Comparison of ENCODE assay signal across 8 mouse cellular contexts in genomic region chr7:44996672-44997071, GRCm38 (mm10). TPM values are rescaled to one million over a fixed set of nuclear protein-coding genes. Genes with fewer than 3 reads are reported as not detected.
A peak's percentile ranks its signal among the peaks of the same experiment; 100 is the strongest.
DNase-seq lines count a peak whose midpoint lies in the region; ATAC-seq and TF ChIP-seq lines count a peak whose summit lies in the region.

No protein-coding gene starts in this region.

- peak; percentile 25 for DNase-seq in CD4-positive, CD25-positive, alpha-beta regulatory T cell, adult 2 months (ENCODE audit: low read depth, low spot score)
- DNase-seq in testis, postnatal 14 days (ENCODE audit: low spot score), result no peak
- no peak for DNase-seq in spleen, postnatal 4 days (ENCODE audit: low spot score in 2 of 2)
- DNase-seq in spleen, adult 12 weeks (ENCODE audit: low spot score), result no peak

- peaks cover 4% of the 10 kb centered on the region; the same call in 1 of the 2 replicates for H3K36me3 ChIP-seq in testis, adult 2 months (ENCODE audit: control insufficient read depth, insufficient read depth, low read length)
- H3K36me3 ChIP-seq in limb, embryonic 13.5 days, result peaks cover 70% of the 10 kb centered on the region
- peaks cover 26% of the 10 kb centered on the region for H3K36me3 ChIP-seq in stomach, embryonic 15.5 days

- peak overlapping the region; percentile 89 for H3K4me2 ChIP-seq in limb, embryonic 13.5 days (replicated peaks)
- H3K4me2 ChIP-seq in stomach, embryonic 15.5 days, result peak overlapping the region; percentile 83

- H3K27ac ChIP-seq in testis, adult 2 months (ENCODE audit: control insufficient read depth, insufficient read depth, low read depth, low read length), result peak overlapping the region; percentile 99
- H3K27ac ChIP-seq in limb, embryonic 13.5 days, result peak overlapping the region; percentile 85
- H3K27ac ChIP-seq in stomach, embryonic 15.5 days, result peak overlapping the region; percentile 92

- WGBS in limb, embryonic 13.5 days, result 13% methylated on average over 10 of the region's 10 CpGs
- WGBS in stomach, embryonic 15.5 days, result 13% methylated on average over 10 of the region's 10 CpGs

- H3K9me3 ChIP-seq in limb, embryonic 13.5 days, result no peaks in the 10 kb centered on the region
- H3K9me3 ChIP-seq in stomach, embryonic 15.5 days, result no peaks in the 10 kb centered on the region

- ATAC-seq in CD4-positive, CD25-positive, alpha-beta regulatory T cell, adult 4 months, result no peak
- no peak for ATAC-seq in limb, embryonic 13.5 days (ENCODE audit: low FRiP score, low read depth)
- no peak for ATAC-seq in stomach, embryonic 15.5 days (ENCODE audit: insufficient read depth, low FRiP score, low read depth)

- H3K9ac ChIP-seq in limb, embryonic 13.5 days, result peak overlapping the region; percentile 82
- peak overlapping the region; percentile 86 for H3K9ac ChIP-seq in stomach, embryonic 15.5 days

- TF ChIP-seq POLR2A in testis, adult 2 months (IDR thresholded peaks at IDR 0.05; ENCODE audit: control insufficient read depth, low read depth, low read length), result no peak

- no peak for TF ChIP-seq CTCF in testis, adult 2 months (IDR thresholded peaks at IDR 0.05; ENCODE audit: control insufficient read depth, insufficient read depth, insufficient replicate concordance, low read depth, low read length)

- peak overlapping the region; percentile 98 for H3K4me3 ChIP-seq in testis, adult 2 months (ENCODE audit: control insufficient read depth, low read depth, low read length)
- H3K4me3 ChIP-seq in limb, embryonic 13.5 days, result peak overlapping the region; percentile 72
- H3K4me3 ChIP-seq in stomach, embryonic 15.5 days (replicated peaks), result peak overlapping the region; percentile 83

- H3K4me1 ChIP-seq in testis, adult 2 months (ENCODE audit: control insufficient read depth, insufficient read depth, low read length), result peaks cover 15% of the 10 kb centered on the region
- peaks cover 30% of the 10 kb centered on the region for H3K4me1 ChIP-seq in limb, embryonic 13.5 days
- H3K4me1 ChIP-seq in stomach, embryonic 15.5 days, result peaks cover 20% of the 10 kb centered on the region

- H3K27me3 ChIP-seq in testis, adult 2 months (ENCODE audit: control insufficient read depth, insufficient read depth, low read length), result no peaks in the 10 kb centered on the region
- H3K27me3 ChIP-seq in limb, embryonic 13.5 days, result no peaks in the 10 kb centered on the region
- H3K27me3 ChIP-seq in stomach, embryonic 15.5 days (replicated peaks), result no peaks in the 10 kb centered on the region

RNA-seq across cellular contexts. Expression of gene Irf3, which starts 0.8 kb away (rescaled TPM):
- polyA plus RNA-seq in CD4-positive, CD25-positive, alpha-beta regulatory T cell, adult 4 months (2017; shearing (Covaris generic)), result 100 to 1,000 TPM; 117 to 147 TPM
- polyA plus RNA-seq in testis, adult 2 months (2012; rRNA removed), result 108 and 114 TPM in 2 replicates
- polyA plus RNA-seq in limb, embryonic 13.5 days (2015; fragmentation: Nextera tagmentation; extraction: Ambion mirVana), result 94.6 and 96.8 TPM in 2 replicates
- polyA plus RNA-seq in stomach, embryonic 15.5 days (2015; fragmentation: Nextera tagmentation; extraction: Ambion mirVana), result 89.5 and 94.4 TPM in 2 replicates

RNA-seq across cellular contexts. Expression of gene Bcl2l12, which starts 1.8 kb away (rescaled TPM):
- 10 to 100 TPM; 23.6 to 30.1 TPM for polyA plus RNA-seq in CD4-positive, CD25-positive, alpha-beta regulatory T cell, adult 4 months (2017; shearing (Covaris generic))
- polyA plus RNA-seq in testis, adult 2 months (2012; rRNA removed), result 85.4 and 93.5 TPM in 2 replicates
- 77.3 and 78.4 TPM in 2 replicates for polyA plus RNA-seq in limb, embryonic 13.5 days (2015; fragmentation: Nextera tagmentation; extraction: Ambion mirVana)
- polyA plus RNA-seq in stomach, embryonic 15.5 days (2015; fragmentation: Nextera tagmentation; extraction: Ambion mirVana), result 47.3 and 47.7 TPM in 2 replicates

RNA-seq across cellular contexts. Expression of gene Prmt1, which starts 10.3 kb away (rescaled TPM):
- 100 to 1,000 TPM in 1 of 2 experiments, 10 to 100 TPM in 1; 39.7 to 114 TPM for polyA plus RNA-seq in CD4-positive, CD25-positive, alpha-beta regulatory T cell, adult 4 months (2017; shearing (Covaris generic))
- polyA plus RNA-seq in testis, adult 2 months (2012; rRNA removed), result 59.6 and 60.1 TPM in 2 replicates
- 670 and 703 TPM in 2 replicates for polyA plus RNA-seq in limb, embryonic 13.5 days (2015; fragmentation: Nextera tagmentation; extraction: Ambion mirVana)
- 396 and 430 TPM in 2 replicates for polyA plus RNA-seq in stomach, embryonic 15.5 days (2015; fragmentation: Nextera tagmentation; extraction: Ambion mirVana)

RNA-seq across cellular contexts. Expression of gene Scaf1, which starts 19.5 kb away (rescaled TPM):
- polyA plus RNA-seq in CD4-positive, CD25-positive, alpha-beta regulatory T cell, adult 4 months (2017; shearing (Covaris generic)), result 1 to 10 TPM; 7.0 to 9.3 TPM
- polyA plus RNA-seq in testis, adult 2 months (2012; rRNA removed), result 25.1 and 27.4 TPM in 2 replicates
- polyA plus RNA-seq in limb, embryonic 13.5 days (2015; fragmentation: Nextera tagmentation; extraction: Ambion mirVana), result 38.6 and 40.7 TPM in 2 replicates
- 32.4 and 39.3 TPM in 2 replicates for polyA plus RNA-seq in stomach, embryonic 15.5 days (2015; fragmentation: Nextera tagmentation; extraction: Ambion mirVana)

RNA-seq across cellular contexts. Expression of gene Rras, which starts 21.1 kb away (rescaled TPM):
- 1 to 10 TPM; 2.0 to 3.9 TPM for polyA plus RNA-seq in CD4-positive, CD25-positive, alpha-beta regulatory T cell, adult 4 months (2017; shearing (Covaris generic))
- polyA plus RNA-seq in testis, adult 2 months (2012; rRNA removed), result 43.4 and 44.2 TPM in 2 replicates
- 27.5 and 29.1 TPM in 2 replicates for polyA plus RNA-seq in limb, embryonic 13.5 days (2015; fragmentation: Nextera tagmentation; extraction: Ambion mirVana)
- 58.0 and 59.8 TPM in 2 replicates for polyA plus RNA-seq in stomach, embryonic 15.5 days (2015; fragmentation: Nextera tagmentation; extraction: Ambion mirVana)
